Mouse (Mus musculus): ENCODE data around the gene Snx18. TPM values are rescaled to one million over a fixed set of nuclear protein-coding genes. Genes with fewer than 3 reads are reported as not detected.

The Snx18 gene
- polyA plus RNA-seq, 1 experiment from 2014 or later: 15.3 TPM

DNA sequence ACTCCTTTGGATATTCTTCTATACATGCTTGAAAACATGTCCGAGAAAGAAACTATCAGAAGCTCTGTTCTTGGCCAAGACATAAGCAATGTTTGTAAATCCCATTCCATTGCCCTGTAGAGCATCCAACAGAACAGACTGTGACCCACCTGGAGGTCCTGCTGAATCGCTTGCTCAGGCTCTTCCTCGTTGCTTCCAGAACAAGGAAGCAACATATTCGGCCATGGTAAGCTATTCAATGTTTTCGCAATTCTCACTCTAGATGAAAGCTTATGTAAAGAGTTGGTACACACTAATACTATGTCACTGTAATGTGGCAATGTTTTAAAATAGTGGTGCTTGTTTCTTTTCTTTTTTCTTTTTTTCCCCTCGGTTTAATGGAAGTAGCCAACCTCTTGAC is 76.0 kb downstream of the Snx18 start:
- no peak overlapping the region for H3K27ac ChIP-seq (ENCODE audit: low read length)
- no peak for ATAC-seq (ENCODE audit: low read depth)
- no peak overlapping the region for H3K4me2 ChIP-seq (ENCODE audit: low read depth, low read length)
- H3K4me3 ChIP-seq (ENCODE audit: low read length): no peak overlapping the region
- no peaks in the 10 kb centered on the region for H3K9me3 ChIP-seq (ENCODE audit: control insufficient read depth, low read length)
- no peaks in the 10 kb centered on the region for H3K36me3 ChIP-seq (ENCODE audit: control insufficient read depth, insufficient read depth, low read length)
- H3K9ac ChIP-seq (ENCODE audit: low read length): no peak overlapping the region
- H3K4me1 ChIP-seq (replicated peaks; ENCODE audit: control insufficient read depth, insufficient read depth, low read length): no peaks in the 10 kb centered on the region
- no peaks in the 10 kb centered on the region for H3K27me3 ChIP-seq (ENCODE audit: control insufficient read depth, insufficient read depth, low read depth, low read length)
- WGBS: 85% methylated on average over 6 of the region's 6 CpGs

Other genes starting within 250 kb of the Snx18 start
- gene Hspb3, start 45.1 kb upstream of the Snx18 start, polyA plus RNA-seq (2015; fragmentation: Nextera tagmentation; extraction: Ambion mirVana): 2.3 and 2.9 TPM in 2 replicates
- gene Arl15, start 175.9 kb upstream of the Snx18 start, polyA plus RNA-seq (2015; fragmentation: Nextera tagmentation; extraction: Ambion mirVana): 10.1 and 10.6 TPM in 2 replicates